Mouse (Mus musculus): ENCODE measurements around the gene Uqcr11.

Gene Uqcr11

GRCm38 (mm10) chr10:80397524-80398173 is 9.0 kb downstream of the Uqcr11 start:
- DNase-seq, result no peak

- DNase-seq, result no peak
Observed at GRCm38 (mm10) chr10:80396822-80397523, 9.7 kb downstream of the Uqcr11 start.

- no peak for DNase-seq
Observed at GRCm38 (mm10) chr10:80395025-80395627, 11.5 kb downstream of the Uqcr11 start.

- no peak for DNase-seq
Observed at GRCm38 (mm10) chr10:80392687-80393086, 13.9 kb downstream of the Uqcr11 start.

GRCm38 (mm10) chr10:80390697-80391096 is 15.9 kb downstream of the Uqcr11 start:
- no peak for DNase-seq

GRCm38 (mm10) chr10:80389185-80389708 is 17.4 kb downstream of the Uqcr11 start:
- no peak for DNase-seq

GRCm38 (mm10) chr10:80388731-80389130 is 17.9 kb downstream of the Uqcr11 start:
- no peak for DNase-seq

- DNase-seq, result peak; percentile 85
Observed at GRCm38 (mm10) chr10:80387522-80387959, 19.1 kb downstream of the Uqcr11 start, which contains the start of gene Mex3d. Gene Mex3d, minus strand, starts transcription at chr10:80387659.

GRCm38 (mm10) chr10:80386735-80387471 is 19.7 kb downstream of the Uqcr11 start:
- peak; percentile 51 for DNase-seq

GRCm38 (mm10) chr10:80385811-80386734 is 20.6 kb downstream of the Uqcr11 start:
- DNase-seq, result peak; percentile 76

GRCm38 (mm10) chr10:80385310-80385709 is 21.3 kb downstream of the Uqcr11 start:
- DNase-seq, result no peak

GRCm38 (mm10) chr10:80384709-80385108 is 21.9 kb downstream of the Uqcr11 start:
- no peak for DNase-seq

- DNase-seq, result no peak
Observed at GRCm38 (mm10) chr10:80384115-80384639, 22.5 kb downstream of the Uqcr11 start.

- peak; percentile 55 for DNase-seq
Observed at GRCm38 (mm10) chr10:80383431-80383830, 23.2 kb downstream of the Uqcr11 start.

GRCm38 (mm10) chr10:80382641-80383365 is 23.8 kb downstream of the Uqcr11 start:
- no peak for DNase-seq

GRCm38 (mm10) chr10:80377716-80378115 is 28.9 kb downstream of the Uqcr11 start:
- peak; percentile 48 for DNase-seq

- peak; percentile 97 for DNase-seq
Observed at GRCm38 (mm10) chr10:80376160-80376559, 30.5 kb downstream of the Uqcr11 start.

- peak; percentile 90 for DNase-seq
Observed at GRCm38 (mm10) chr10:80374063-80374462, 32.6 kb downstream of the Uqcr11 start.

GRCm38 (mm10) chr10:80372706-80373105 is 33.9 kb downstream of the Uqcr11 start:
- DNase-seq, result no peak

- DNase-seq, result no peak
Observed at GRCm38 (mm10) chr10:80371983-80372382, 34.6 kb downstream of the Uqcr11 start.
